Mouse (Mus musculus): ENCODE data around the gene Arid1b. TPM values are rescaled to one million over a fixed set of nuclear protein-coding genes. Genes with fewer than 3 reads are reported as not detected.

Gene Arid1b
- polyA plus RNA-seq, 2 experiments, result 14.7 to 20.5 TPM

- Histone ChIP-seq H3K36me3 (ENCODE audit: control insufficient read depth, insufficient read depth, low read length) (no peaks in the 10 kb centered on the region), H3K9me3 (ENCODE audit: control insufficient read depth, low read length) (no peaks in the 10 kb centered on the region), H3K4me3 (replicated peaks; ENCODE audit: low read length) (no peak overlapping the region), H3K27ac (replicated peaks; ENCODE audit: low read depth, low read length) (no peak overlapping the region), H3K9ac (ENCODE audit: low read depth, low read length, severe bottlenecking) (no peak overlapping the region), H3K4me2 (replicated peaks; ENCODE audit: low read depth, low read length, severe bottlenecking) (no peak overlapping the region), H3K27me3 (ENCODE audit: control insufficient read depth, insufficient read depth, low read length) (no peaks in the 10 kb centered on the region), H3K4me1 (ENCODE audit: control insufficient read depth, insufficient read depth, low read length) (no peaks in the 10 kb centered on the region)
- no peak for DNase-seq (ENCODE audit: low spot score)
- no peak for ATAC-seq (ENCODE audit: low FRiP score, low read depth)
- TF ChIP-seq POLR2A (IDR thresholded peaks at IDR 0.05; ENCODE audit: borderline replicate concordance, extremely low read depth, insufficient read depth, insufficient read length), result no peak
- WGBS, result 74% methylated on average over 5 of the region's 5 CpGs
Measured at GRCm38 (mm10) chr17:5396213-5396612, 402.1 kb downstream of the Arid1b start.

Data from limb, embryonic 14.5 days (tissue).